Mouse (Mus musculus): ENCODE results near the gene Myl3. TPM values are rescaled to one million over a fixed set of nuclear protein-coding genes. Genes with fewer than 3 reads are reported as not detected.

Gene Myl3
- 3,437 and 3,612 TPM in 2 replicates for polyA plus RNA-seq (2016; fragmentation: Nextera tagmentation; extraction: Ambion mirVana)

- 4% methylated on average over 17 of the region's 17 CpGs for WGBS
- H3K27me3 ChIP-seq (replicated peaks), result peaks cover 8% of the 10 kb centered on the region
- ATAC-seq (ENCODE audit: insufficient number of reproducible peaks, low FRiP score), result no peak
- no peaks in the 10 kb centered on the region for H3K9me3 ChIP-seq (replicated peaks)
- peak within 1 kb of the TSS; percentile 89 for H3K27ac ChIP-seq (ENCODE audit: poor library complexity, severe bottlenecking)
- peak within 1 kb of the TSS; percentile 92 for H3K9ac ChIP-seq
- peak within 1 kb of the TSS; percentile 83 for H3K4me3 ChIP-seq
- peak within 1 kb of the TSS; percentile 83 for H3K4me2 ChIP-seq
- peaks cover 14% of the 10 kb centered on the region for H3K36me3 ChIP-seq
- peaks cover 41% of the 10 kb centered on the region for H3K4me1 ChIP-seq (replicated peaks)
Observed at GRCm38 (mm10) chr9:110741711-110742294, at the start of gene Myl3. Gene Myl3, plus strand, starts transcription at chr9:110741861.

- Histone ChIP-seq H3K9me3 (replicated peaks) (no peaks in the 10 kb centered on the region), H3K27me3 (replicated peaks) (no peaks in the 10 kb centered on the region), H3K36me3 (peaks cover 18% of the 10 kb centered on the region), H3K4me2 (no peak overlapping the region), H3K27ac (ENCODE audit: poor library complexity, severe bottlenecking) (no peak overlapping the region), H3K9ac (0 out of 2 replicates have a peak overlapping the region, but pooled peaks have one; percentile 16), H3K4me3 (no peak overlapping the region), H3K4me1 (replicated peaks) (peaks cover 19% of the 10 kb centered on the region)
- no peak for ATAC-seq (ENCODE audit: insufficient number of reproducible peaks, low FRiP score)
- WGBS, result 76% methylated on average over 4 of the region's 4 CpGs
Observed at GRCm38 (mm10) chr9:110695165-110695755, 46.4 kb upstream of the Myl3 start.

GRCm38 (mm10) chr9:110696427-110696826 is 45.2 kb upstream of the Myl3 start:
- no peak for ATAC-seq (ENCODE audit: insufficient number of reproducible peaks, low FRiP score)
- Histone ChIP-seq H3K4me2 (no peak overlapping the region), H3K9ac (no peak overlapping the region), H3K27me3 (replicated peaks) (no peaks in the 10 kb centered on the region), H3K9me3 (replicated peaks) (no peaks in the 10 kb centered on the region), H3K4me3 (no peak overlapping the region), H3K4me1 (replicated peaks) (peaks cover 19% of the 10 kb centered on the region), H3K36me3 (peaks cover 24% of the 10 kb centered on the region), H3K27ac (ENCODE audit: poor library complexity, severe bottlenecking) (no peak overlapping the region)
- WGBS, result 91% methylated on average over 5 of the region's 5 CpGs

- Histone ChIP-seq H3K36me3 (peaks cover 27% of the 10 kb centered on the region), H3K27ac (ENCODE audit: poor library complexity, severe bottlenecking) (no peak overlapping the region), H3K9ac (no peak overlapping the region), H3K4me2 (no peak overlapping the region), H3K9me3 (replicated peaks) (no peaks in the 10 kb centered on the region), H3K4me3 (no peak overlapping the region), H3K4me1 (replicated peaks) (peaks cover 20% of the 10 kb centered on the region), H3K27me3 (replicated peaks) (no peaks in the 10 kb centered on the region)
- ATAC-seq (ENCODE audit: insufficient number of reproducible peaks, low FRiP score), result no peak
- WGBS, result 73% methylated on average over 3 of the region's 3 CpGs
Observed at GRCm38 (mm10) chr9:110697465-110697864, 44.2 kb upstream of the Myl3 start.

- H3K9me3 ChIP-seq (replicated peaks), result no peaks in the 10 kb centered on the region
- peaks cover 16% of the 10 kb centered on the region for H3K36me3 ChIP-seq
- H3K4me1 ChIP-seq (replicated peaks), result peaks cover 29% of the 10 kb centered on the region
- WGBS, result 73% methylated on average over 3 of the region's 3 CpGs
- H3K27me3 ChIP-seq (replicated peaks), result no peaks in the 10 kb centered on the region
- H3K27ac ChIP-seq (ENCODE audit: poor library complexity, severe bottlenecking), result no peak overlapping the region
- ATAC-seq (ENCODE audit: insufficient number of reproducible peaks, low FRiP score), result no peak
- H3K9ac ChIP-seq, result no peak overlapping the region
- no peak overlapping the region for H3K4me2 ChIP-seq
- H3K4me3 ChIP-seq, result no peak overlapping the region
Observed at GRCm38 (mm10) chr9:110699574-110699973, 42.1 kb upstream of the Myl3 start.

GRCm38 (mm10) chr9:110701114-110702032 is 40.3 kb upstream of the Myl3 start:
- no peak for ATAC-seq (ENCODE audit: insufficient number of reproducible peaks, low FRiP score)
- WGBS, result 84% methylated on average over 11 of the region's 12 CpGs
- H3K9me3 ChIP-seq (replicated peaks), result no peaks in the 10 kb centered on the region
- no peaks in the 10 kb centered on the region for H3K27me3 ChIP-seq (replicated peaks)
- no peak overlapping the region for H3K9ac ChIP-seq
- H3K4me2 ChIP-seq, result no peak overlapping the region
- no peak overlapping the region for H3K27ac ChIP-seq (ENCODE audit: poor library complexity, severe bottlenecking)
- peaks cover 17% of the 10 kb centered on the region for H3K4me1 ChIP-seq (replicated peaks)
- no peak overlapping the region for H3K4me3 ChIP-seq
- peaks cover 20% of the 10 kb centered on the region; the same call in 1 of the 2 replicates for H3K36me3 ChIP-seq

- no peaks in the 10 kb centered on the region for H3K9me3 ChIP-seq (replicated peaks)
- H3K27ac ChIP-seq (ENCODE audit: poor library complexity, severe bottlenecking), result no peak overlapping the region
- 37% methylated on average over 1 of the region's 1 CpGs for WGBS
- H3K4me2 ChIP-seq, result no peak overlapping the region
- no peaks in the 10 kb centered on the region for H3K27me3 ChIP-seq (replicated peaks)
- H3K4me1 ChIP-seq (replicated peaks), result peaks cover 10% of the 10 kb centered on the region
- H3K36me3 ChIP-seq, result peaks cover 22% of the 10 kb centered on the region
- H3K9ac ChIP-seq, result no peak overlapping the region
- no peak for ATAC-seq (ENCODE audit: insufficient number of reproducible peaks, low FRiP score)
- H3K4me3 ChIP-seq, result no peak overlapping the region
Observed at GRCm38 (mm10) chr9:110702848-110703247, 38.8 kb upstream of the Myl3 start.

GRCm38 (mm10) chr9:110703951-110704350 is 37.7 kb upstream of the Myl3 start:
- no peak overlapping the region for H3K4me2 ChIP-seq
- H3K27ac ChIP-seq (ENCODE audit: poor library complexity, severe bottlenecking), result no peak overlapping the region
- no peaks in the 10 kb centered on the region for H3K9me3 ChIP-seq (replicated peaks)
- H3K27me3 ChIP-seq (replicated peaks), result no peaks in the 10 kb centered on the region
- ATAC-seq (ENCODE audit: insufficient number of reproducible peaks, low FRiP score), result no peak
- 94% methylated on average over 6 of the region's 6 CpGs for WGBS
- H3K36me3 ChIP-seq, result peaks cover 27% of the 10 kb centered on the region
- peaks cover 10% of the 10 kb centered on the region for H3K4me1 ChIP-seq (replicated peaks)
- no peak overlapping the region for H3K4me3 ChIP-seq
- H3K9ac ChIP-seq, result no peak overlapping the region

GRCm38 (mm10) chr9:110706784-110707183 is 34.9 kb upstream of the Myl3 start:
- Histone ChIP-seq H3K36me3 (peaks cover 24% of the 10 kb centered on the region), H3K27me3 (replicated peaks) (no peaks in the 10 kb centered on the region), H3K9ac (no peak overlapping the region), H3K4me2 (no peak overlapping the region), H3K27ac (ENCODE audit: poor library complexity, severe bottlenecking) (no peak overlapping the region), H3K4me1 (replicated peaks) (peaks cover 22% of the 10 kb centered on the region), H3K9me3 (replicated peaks) (no peaks in the 10 kb centered on the region), H3K4me3 (no peak overlapping the region)
- 89% methylated on average over 5 of the region's 5 CpGs for WGBS
- no peak for ATAC-seq (ENCODE audit: insufficient number of reproducible peaks, low FRiP score)

- Histone ChIP-seq H3K9me3 (replicated peaks) (no peaks in the 10 kb centered on the region), H3K4me3 (peak overlapping the region; percentile 36), H3K36me3 (peaks cover 44% of the 10 kb centered on the region), H3K9ac (peak overlapping the region; percentile 61), H3K27me3 (replicated peaks) (no peaks in the 10 kb centered on the region), H3K4me2 (peak overlapping the region; percentile 56), H3K4me1 (replicated peaks) (peaks cover 12% of the 10 kb centered on the region), H3K27ac (ENCODE audit: poor library complexity, severe bottlenecking) (no peak overlapping the region)
- 28% methylated on average over 5 of the region's 5 CpGs for WGBS
- ATAC-seq (ENCODE audit: insufficient number of reproducible peaks, low FRiP score), result peak; percentile 75
Observed at GRCm38 (mm10) chr9:110709640-110710258, 31.9 kb upstream of the Myl3 start.

GRCm38 (mm10) chr9:110711532-110711931 is 30.1 kb upstream of the Myl3 start:
- Histone ChIP-seq H3K4me3 (no peak overlapping the region), H3K9me3 (replicated peaks) (no peaks in the 10 kb centered on the region), H3K27me3 (replicated peaks) (no peaks in the 10 kb centered on the region), H3K4me2 (no peak overlapping the region), H3K9ac (no peak overlapping the region), H3K27ac (ENCODE audit: poor library complexity, severe bottlenecking) (no peak overlapping the region), H3K36me3 (peaks cover 44% of the 10 kb centered on the region), H3K4me1 (replicated peaks) (peaks cover 12% of the 10 kb centered on the region)
- ATAC-seq (ENCODE audit: insufficient number of reproducible peaks, low FRiP score), result no peak
- 95% methylated on average over 1 of the region's 1 CpGs for WGBS

Data from heart, embryonic 12.5 days (tissue).